Mouse (Mus musculus): ENCODE measurements at regions not wholly inside any gene's neighbourhood (a gene's known extent, or its start where the extent isn't known, plus 50 kb on each side); places are given as distances from the start of the nearest gene placed in this dataset.

- 94% methylated on average over 3 of the region's 3 CpGs for WGBS
- Histone ChIP-seq H3K4me3 (no peak overlapping the region), H3K4me1 (no peaks in the 10 kb centered on the region), H3K27ac (no peak overlapping the region), H3K4me2 (no peak overlapping the region), H3K27me3 (replicated peaks) (no peaks in the 10 kb centered on the region), H3K9ac (no peak overlapping the region), H3K36me3 (replicated peaks) (no peaks in the 10 kb centered on the region), H3K9me3 (no peaks in the 10 kb centered on the region)
- no peak for ATAC-seq (replicated peaks)
Observed at GRCm38 (mm10) chr2:133387349-133387748, 164.6 kb upstream of the Bmp2 start.

GRCm38 (mm10) chr2:133392298-133392697 is 159.7 kb upstream of the Bmp2 start:
- no peak overlapping the region for H3K4me3 ChIP-seq
- ATAC-seq (replicated peaks) = no peak
- H3K27ac ChIP-seq = no peak overlapping the region
- H3K36me3 ChIP-seq (replicated peaks) = no peaks in the 10 kb centered on the region
- H3K4me1 ChIP-seq = no peaks in the 10 kb centered on the region
- 77% methylated on average over 9 of the region's 9 CpGs for WGBS
- H3K9ac ChIP-seq = no peak overlapping the region
- 0 out of 2 replicates have a peak, but pooled peaks cover 9% of the 10 kb centered on the region for H3K27me3 ChIP-seq (replicated peaks)
- no peaks in the 10 kb centered on the region for H3K9me3 ChIP-seq
- H3K4me2 ChIP-seq = no peak overlapping the region

- Histone ChIP-seq H3K4me1 (0 out of 2 replicates have a peak, but pooled peaks cover 6% of the 10 kb centered on the region), H3K9ac (no peak overlapping the region), H3K27me3 (replicated peaks) (0 out of 2 replicates have a peak, but pooled peaks cover 13% of the 10 kb centered on the region), H3K4me2 (no peak overlapping the region), H3K36me3 (replicated peaks) (no peaks in the 10 kb centered on the region), H3K27ac (no peak overlapping the region), H3K4me3 (no peak overlapping the region), H3K9me3 (no peaks in the 10 kb centered on the region)
- ATAC-seq (replicated peaks) = no peak
- 30% methylated on average over 2 of the region's 2 CpGs for WGBS
Observed at GRCm38 (mm10) chr2:133397566-133397965, 154.4 kb upstream of the Bmp2 start.

GRCm38 (mm10) chr2:133399059-133399690 is 152.8 kb upstream of the Bmp2 start:
- 88% methylated on average over 5 of the region's 5 CpGs for WGBS
- no peak for ATAC-seq (replicated peaks)
- H3K36me3 ChIP-seq (replicated peaks) = no peaks in the 10 kb centered on the region

GRCm38 (mm10) chr2:133400963-133401362 is 151.0 kb upstream of the Bmp2 start:
- no peak for ATAC-seq (replicated peaks)
- Histone ChIP-seq H3K27me3 (replicated peaks) (0 out of 2 replicates have a peak, but pooled peaks cover 12% of the 10 kb centered on the region), H3K4me2 (peak overlapping the region; percentile 19; the same call in 1 of the 2 replicates), H3K27ac (no peak overlapping the region), H3K4me1 (0 out of 2 replicates have a peak, but pooled peaks cover 6% of the 10 kb centered on the region), H3K4me3 (no peak overlapping the region), H3K9ac (no peak overlapping the region), H3K9me3 (no peaks in the 10 kb centered on the region), H3K36me3 (replicated peaks) (no peaks in the 10 kb centered on the region)
- 12% methylated on average over 3 of the region's 3 CpGs for WGBS

More at GRCm38 (mm10) chr2:133399059-133399690, 152.8 kb upstream of the Bmp2 start:
- Histone ChIP-seq H3K4me2 (no peak overlapping the region), H3K27me3 (replicated peaks) (0 out of 2 replicates have a peak, but pooled peaks cover 9% of the 10 kb centered on the region), H3K9ac (no peak overlapping the region), H3K4me3 (no peak overlapping the region), H3K9me3 (no peaks in the 10 kb centered on the region), H3K4me1 (0 out of 2 replicates have a peak, but pooled peaks cover 6% of the 10 kb centered on the region), H3K27ac (no peak overlapping the region)

- no peak overlapping the region for H3K4me2 ChIP-seq
Observed at GRCm38 (mm10) chr2:133416990-133417581, 134.9 kb upstream of the Bmp2 start.

GRCm38 (mm10) chr2:133419686-133420303 is 132.2 kb upstream of the Bmp2 start:
- Histone ChIP-seq H3K9me3 (no peaks in the 10 kb centered on the region), H3K36me3 (replicated peaks) (no peaks in the 10 kb centered on the region), H3K27me3 (replicated peaks) (no peaks in the 10 kb centered on the region), H3K9ac (no peak overlapping the region), H3K4me2 (no peak overlapping the region), H3K27ac (no peak overlapping the region), H3K4me3 (no peak overlapping the region), H3K4me1 (no peaks in the 10 kb centered on the region)
- no peak for ATAC-seq (replicated peaks)
- WGBS = 74% methylated on average over 6 of the region's 6 CpGs

More at GRCm38 (mm10) chr2:133416990-133417581, 134.9 kb upstream of the Bmp2 start:
- no peak overlapping the region for H3K27ac ChIP-seq
- H3K27me3 ChIP-seq (replicated peaks) = no peaks in the 10 kb centered on the region
- ATAC-seq (replicated peaks) = no peak
- 85% methylated on average over 8 of the region's 8 CpGs for WGBS
- no peak overlapping the region for H3K4me3 ChIP-seq
- H3K36me3 ChIP-seq (replicated peaks) = no peaks in the 10 kb centered on the region
- no peaks in the 10 kb centered on the region for H3K9me3 ChIP-seq
- no peak overlapping the region for H3K9ac ChIP-seq
- H3K4me1 ChIP-seq = no peaks in the 10 kb centered on the region

- 85% methylated on average over 5 of the region's 5 CpGs for WGBS
- no peak overlapping the region for H3K27ac ChIP-seq
- H3K9me3 ChIP-seq = no peaks in the 10 kb centered on the region
- H3K27me3 ChIP-seq (replicated peaks) = no peaks in the 10 kb centered on the region
- no peak for ATAC-seq (replicated peaks)
- no peak overlapping the region for H3K9ac ChIP-seq
- H3K4me2 ChIP-seq = no peak overlapping the region
- no peak overlapping the region for H3K4me3 ChIP-seq
- H3K4me1 ChIP-seq = no peaks in the 10 kb centered on the region
- H3K36me3 ChIP-seq (replicated peaks) = no peaks in the 10 kb centered on the region
Observed at GRCm38 (mm10) chr2:133425538-133425937, 126.4 kb upstream of the Bmp2 start.

GRCm38 (mm10) chr2:133427039-133427438 is 124.9 kb upstream of the Bmp2 start:
- WGBS = 55% methylated on average over 1 of the region's 1 CpGs
- Histone ChIP-seq H3K9ac (no peak overlapping the region), H3K9me3 (no peaks in the 10 kb centered on the region), H3K36me3 (replicated peaks) (no peaks in the 10 kb centered on the region), H3K4me3 (no peak overlapping the region), H3K27me3 (replicated peaks) (no peaks in the 10 kb centered on the region), H3K4me2 (no peak overlapping the region), H3K27ac (no peak overlapping the region), H3K4me1 (no peaks in the 10 kb centered on the region)
- ATAC-seq (replicated peaks) = no peak

- WGBS = 88% methylated on average over 2 of the region's 2 CpGs
- Histone ChIP-seq H3K4me1 (no peaks in the 10 kb centered on the region), H3K4me2 (no peak overlapping the region), H3K27ac (no peak overlapping the region), H3K27me3 (replicated peaks) (no peaks in the 10 kb centered on the region), H3K36me3 (replicated peaks) (no peaks in the 10 kb centered on the region), H3K9me3 (no peaks in the 10 kb centered on the region), H3K4me3 (no peak overlapping the region), H3K9ac (no peak overlapping the region)
- ATAC-seq (replicated peaks) = no peak
Observed at GRCm38 (mm10) chr2:133429369-133430062, 122.4 kb upstream of the Bmp2 start.

GRCm38 (mm10) chr2:133430741-133431438 is 121.1 kb upstream of the Bmp2 start:
- 46% methylated on average over 4 of the region's 4 CpGs for WGBS

More at GRCm38 (mm10) chr2:133430741-133431438, 121.1 kb upstream of the Bmp2 start:
- Histone ChIP-seq H3K27ac (no peak overlapping the region), H3K9ac (no peak overlapping the region), H3K27me3 (replicated peaks) (no peaks in the 10 kb centered on the region), H3K36me3 (replicated peaks) (no peaks in the 10 kb centered on the region), H3K4me1 (no peaks in the 10 kb centered on the region), H3K9me3 (no peaks in the 10 kb centered on the region), H3K4me3 (no peak overlapping the region), H3K4me2 (no peak overlapping the region)
- ATAC-seq (replicated peaks) = no peak
